Mouse (Mus musculus): ENCODE measurements at regions not wholly inside any gene's neighbourhood (a gene's known extent, or its start where the extent isn't known, plus 50 kb on each side); places are given as distances from the start of the nearest gene placed in this dataset.

DNA sequence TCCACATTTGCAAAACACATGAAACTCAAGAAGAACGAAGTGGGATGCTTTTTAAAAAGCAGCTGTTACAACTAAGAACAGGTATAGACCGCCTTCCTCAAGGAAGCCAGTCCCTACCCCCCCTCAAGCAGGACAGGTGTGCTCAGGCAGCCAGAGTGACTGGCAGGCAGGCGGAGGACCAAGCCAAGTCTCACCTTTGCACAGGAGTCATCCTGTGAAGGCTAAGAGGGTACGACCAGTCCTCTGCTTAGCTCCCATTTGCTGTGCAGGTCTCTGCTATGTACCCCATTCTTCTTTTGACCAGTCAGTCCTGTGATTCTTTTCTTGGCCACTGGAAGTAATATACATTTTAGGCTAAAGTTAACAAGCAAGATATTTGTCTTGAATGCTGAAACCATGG is 467.9 kb downstream of the Plcl1 start:
- TF ChIP-seq CTCF (IDR thresholded peaks at IDR 0.05; ENCODE audit: extremely low read depth, insufficient read depth, low read length) (no peak), POLR2A (IDR thresholded peaks at IDR 0.05; ENCODE audit: extremely low read depth, insufficient read depth, low read length) (no peak)
